Mouse (Mus musculus): ENCODE measurements around the gene Rnf217. TPM values are rescaled to one million over a fixed set of nuclear protein-coding genes. Genes with fewer than 3 reads are reported as not detected.

Rnf217 gene
- polyA plus RNA-seq (2012; ENCODE audit: insufficient read depth, insufficient read length, missing spikeins), result 1.7 and 3.8 TPM in 2 replicates

GRCm38 (mm10) chr10:31609066-31609961, at the start of gene Rnf217:
TSS of gene Rnf217 (minus strand) at chr10:31609184.
- Histone ChIP-seq H3K4me3 (ENCODE audit: insufficient read depth, low read depth, low read length) (peak within 1 kb of the TSS; percentile 89), H3K27ac (replicated peaks; ENCODE audit: low read depth, low read length) (no peak within 1 kb of the TSS), H3K4me1 (ENCODE audit: control insufficient read depth, insufficient read depth, insufficient read length, low read length) (peaks cover 11% of the 10 kb centered on the region)

DNA sequence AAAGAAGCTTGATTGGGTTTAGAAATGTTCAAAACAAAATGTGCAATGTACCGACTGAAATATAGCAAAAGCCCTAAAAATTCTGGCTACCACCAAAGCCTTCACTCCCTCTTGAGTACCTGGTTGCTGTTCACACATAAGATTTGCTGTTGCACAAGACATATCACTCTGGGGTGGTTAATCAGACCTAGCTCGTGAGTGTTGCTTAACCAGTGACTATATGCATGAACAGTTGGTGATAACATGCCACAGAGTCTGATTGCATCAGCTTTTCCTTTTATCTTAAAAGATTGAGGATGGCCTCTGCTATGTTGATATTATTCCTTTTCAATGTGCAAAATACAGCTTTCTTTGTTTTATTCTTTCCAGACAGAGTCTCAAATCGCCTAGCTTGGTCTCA, 38.3 kb upstream of the Rnf217 start:
- no peak overlapping the region for H3K27ac ChIP-seq (replicated peaks; ENCODE audit: low read depth, low read length)
- no peaks in the 10 kb centered on the region for H3K4me1 ChIP-seq (ENCODE audit: control insufficient read depth, insufficient read depth, insufficient read length, low read length)
- no peak overlapping the region for H3K4me3 ChIP-seq (ENCODE audit: insufficient read depth, low read depth, low read length)

DNA sequence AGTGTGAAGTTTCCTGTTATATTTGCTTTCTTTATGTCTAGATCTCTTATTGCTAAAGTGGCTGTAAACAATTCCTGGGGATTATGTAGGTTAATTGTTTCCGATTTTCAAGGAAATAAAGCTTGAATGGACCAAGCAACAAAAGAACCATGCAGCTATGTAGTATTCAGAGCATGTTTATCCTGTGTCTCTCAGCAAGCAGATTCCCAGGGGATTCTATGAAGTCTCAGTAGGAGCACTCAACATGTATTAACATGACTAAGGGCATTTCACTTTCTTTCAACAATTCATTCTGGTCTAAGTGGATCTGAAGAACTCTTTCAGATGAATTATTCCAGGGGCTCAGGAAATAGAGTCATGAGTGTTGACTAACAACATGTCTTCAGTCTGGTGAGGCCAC, 37.1 kb upstream of the Rnf217 start:
- Histone ChIP-seq H3K4me1 (ENCODE audit: control insufficient read depth, insufficient read depth, insufficient read length, low read length) (no peaks in the 10 kb centered on the region), H3K27ac (replicated peaks; ENCODE audit: low read depth, low read length) (no peak overlapping the region)

GRCm38 (mm10) chr10:31635098-31635497, 26.1 kb upstream of the Rnf217 start:
- Histone ChIP-seq H3K4me1 (ENCODE audit: control insufficient read depth, insufficient read depth, insufficient read length, low read length) (no peaks in the 10 kb centered on the region), H3K4me3 (ENCODE audit: insufficient read depth, low read depth, low read length) (no peak overlapping the region), H3K27ac (replicated peaks; ENCODE audit: low read depth, low read length) (no peak overlapping the region)

More for the DNA sequence above, 37.1 kb upstream of the Rnf217 start:
- H3K4me3 ChIP-seq (ENCODE audit: insufficient read depth, low read depth, low read length), result no peak overlapping the region

DNA sequence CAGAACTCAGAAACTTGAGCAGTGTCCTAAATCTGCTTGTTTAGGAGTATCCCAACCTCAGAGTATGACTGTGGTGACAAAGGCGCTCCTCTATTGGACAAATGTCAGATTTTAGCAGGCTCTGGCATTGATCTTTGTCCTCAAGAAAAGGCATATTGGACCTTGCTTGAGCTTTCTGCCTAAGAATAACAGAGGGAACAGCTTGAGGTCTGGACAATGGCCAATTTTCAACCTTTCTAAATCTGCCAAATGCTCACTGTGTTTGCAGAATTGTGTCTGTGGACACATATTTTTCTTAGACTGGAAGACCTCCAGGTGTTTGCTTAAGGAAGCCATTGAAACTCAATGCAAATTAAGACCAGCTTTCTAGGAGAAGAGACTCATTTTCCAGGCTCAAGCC, 23.0 kb upstream of the Rnf217 start:
- Histone ChIP-seq H3K27ac (replicated peaks; ENCODE audit: low read depth, low read length) (no peak overlapping the region), H3K4me1 (ENCODE audit: control insufficient read depth, insufficient read depth, insufficient read length, low read length) (no peaks in the 10 kb centered on the region), H3K4me3 (ENCODE audit: insufficient read depth, low read depth, low read length) (no peak overlapping the region)

- Histone ChIP-seq H3K4me1 (ENCODE audit: control insufficient read depth, insufficient read depth, insufficient read length, low read length) (no peaks in the 10 kb centered on the region), H3K27ac (replicated peaks; ENCODE audit: low read depth, low read length) (no peak overlapping the region), H3K4me3 (ENCODE audit: insufficient read depth, low read depth, low read length) (no peak overlapping the region)
Observed at GRCm38 (mm10) chr10:31615355-31615754, 6.4 kb upstream of the Rnf217 start.

- Histone ChIP-seq H3K4me3 (ENCODE audit: insufficient read depth, low read depth, low read length) (no peak overlapping the region), H3K4me1 (ENCODE audit: control insufficient read depth, insufficient read depth, insufficient read length, low read length) (no peaks in the 10 kb centered on the region), H3K27ac (replicated peaks; ENCODE audit: low read depth, low read length) (no peak overlapping the region)
Observed at GRCm38 (mm10) chr10:31614111-31614510, 5.1 kb upstream of the Rnf217 start.

DNA sequence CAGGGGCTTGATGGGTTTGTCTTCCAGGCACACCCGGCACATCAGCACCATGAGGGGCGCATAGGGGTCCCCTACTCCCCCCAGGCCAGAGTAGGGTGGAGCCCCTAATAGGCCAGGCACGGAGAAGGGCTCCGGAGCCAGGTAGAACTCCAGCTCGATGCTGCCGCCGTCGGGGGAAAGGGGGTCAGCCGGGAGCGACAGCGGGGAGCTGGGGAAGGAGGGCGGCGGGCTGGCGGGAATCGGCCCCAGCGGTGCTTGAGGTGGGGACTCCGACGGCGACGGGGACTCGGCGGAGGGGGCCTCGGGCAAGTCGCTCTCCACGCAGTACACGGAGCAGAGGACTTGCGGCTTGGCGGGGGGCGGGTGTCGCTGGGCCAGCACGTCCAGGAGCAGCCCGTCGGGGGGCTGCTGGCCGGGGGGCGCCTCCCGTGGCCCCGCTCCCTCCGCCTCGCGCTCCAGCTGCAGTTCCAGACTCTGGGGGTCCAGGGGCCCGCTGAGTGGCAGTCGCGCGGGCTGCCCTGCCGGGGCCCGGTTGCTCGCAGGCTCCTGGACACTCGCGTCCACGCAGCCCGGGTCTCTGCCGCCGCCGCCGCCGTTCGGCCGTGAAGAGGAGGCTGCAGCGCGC, 431 bp downstream of the Rnf217 start:
- Histone ChIP-seq H3K4me3 (ENCODE audit: insufficient read depth, low read depth, low read length) (peak overlapping the region; percentile 89), H3K27ac (replicated peaks; ENCODE audit: low read depth, low read length) (no peak overlapping the region)

DNA sequence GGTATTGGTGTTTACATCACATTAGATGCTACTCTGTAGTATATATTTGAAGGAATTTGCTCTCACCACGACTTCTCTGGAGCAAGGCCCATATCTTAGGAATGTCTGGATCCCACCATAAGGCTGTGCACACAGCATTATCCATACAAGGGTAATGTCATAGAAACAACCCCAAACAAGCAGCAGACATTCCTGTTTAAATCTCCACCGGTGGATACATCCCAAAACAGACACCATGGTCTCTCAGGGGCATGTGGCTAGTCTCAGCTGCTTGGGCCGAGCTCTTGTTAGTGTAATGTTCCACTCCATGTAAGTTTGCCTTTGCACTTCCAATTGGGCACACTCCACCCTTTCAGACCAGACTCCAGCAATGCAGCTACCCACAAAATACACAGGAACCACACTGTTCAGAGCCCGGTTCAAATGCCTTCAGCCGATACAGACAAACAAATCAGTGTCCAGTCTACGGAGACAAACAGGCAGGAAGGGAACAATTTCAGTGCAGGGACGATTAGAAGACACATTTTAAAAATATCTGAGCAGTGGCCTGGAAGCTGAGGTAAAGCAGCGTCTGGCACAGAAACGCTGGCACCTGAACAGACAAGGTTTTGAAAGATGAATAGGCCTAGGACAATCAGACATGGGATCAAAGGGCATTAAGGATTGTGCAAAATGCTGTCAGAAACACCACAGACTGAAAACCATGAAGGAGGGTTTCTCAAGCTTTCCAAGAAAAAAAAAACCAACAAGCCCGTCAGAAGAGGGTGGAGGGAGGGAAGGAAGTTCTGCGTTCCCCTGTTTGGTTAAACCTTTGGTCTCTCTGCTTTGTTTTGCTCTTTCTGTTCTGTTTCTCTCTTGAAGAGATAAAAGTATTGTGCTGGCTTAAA, 1.8 kb downstream of the Rnf217 start:
- H3K4me3 ChIP-seq (ENCODE audit: insufficient read depth, low read depth, low read length), result peak overlapping the region; percentile 89
- H3K27ac ChIP-seq (replicated peaks; ENCODE audit: low read depth, low read length), result 0 out of 2 replicates have a peak overlapping the region, but pooled peaks have one; percentile 5
- H3K4me1 ChIP-seq (ENCODE audit: control insufficient read depth, insufficient read depth, insufficient read length, low read length), result peaks cover 11% of the 10 kb centered on the region

More for the DNA sequence above, 431 bp downstream of the Rnf217 start:
- peaks cover 11% of the 10 kb centered on the region for H3K4me1 ChIP-seq (ENCODE audit: control insufficient read depth, insufficient read depth, insufficient read length, low read length)

- Histone ChIP-seq H3K4me1 (ENCODE audit: control insufficient read depth, insufficient read depth, insufficient read length, low read length) (peaks cover 11% of the 10 kb centered on the region), H3K27ac (replicated peaks; ENCODE audit: low read depth, low read length) (no peak overlapping the region), H3K4me3 (ENCODE audit: insufficient read depth, low read depth, low read length) (no peak overlapping the region)
Observed at GRCm38 (mm10) chr10:31603855-31604254, 5.1 kb downstream of the Rnf217 start.

- Histone ChIP-seq H3K27ac (replicated peaks; ENCODE audit: low read depth, low read length) (no peak overlapping the region), H3K4me3 (ENCODE audit: insufficient read depth, low read depth, low read length) (no peak overlapping the region), H3K4me1 (ENCODE audit: control insufficient read depth, insufficient read depth, insufficient read length, low read length) (0 out of 2 replicates have a peak, but pooled peaks cover 6% of the 10 kb centered on the region)
Observed at GRCm38 (mm10) chr10:31600116-31600515, 8.9 kb downstream of the Rnf217 start.

- H3K4me1 ChIP-seq (ENCODE audit: control insufficient read depth, insufficient read depth, insufficient read length, low read length), result peaks cover 12% of the 10 kb centered on the region
- H3K27ac ChIP-seq (replicated peaks; ENCODE audit: low read depth, low read length), result no peak overlapping the region
- H3K4me3 ChIP-seq (ENCODE audit: insufficient read depth, low read depth, low read length), result no peak overlapping the region
Observed at GRCm38 (mm10) chr10:31597886-31598285, 11.1 kb downstream of the Rnf217 start.

GRCm38 (mm10) chr10:31596804-31597203, 12.2 kb downstream of the Rnf217 start:
- Histone ChIP-seq H3K4me1 (ENCODE audit: control insufficient read depth, insufficient read depth, insufficient read length, low read length) (peaks cover 12% of the 10 kb centered on the region), H3K4me3 (ENCODE audit: insufficient read depth, low read depth, low read length) (no peak overlapping the region), H3K27ac (replicated peaks; ENCODE audit: low read depth, low read length) (no peak overlapping the region)

- H3K4me1 ChIP-seq (ENCODE audit: control insufficient read depth, insufficient read depth, insufficient read length, low read length), result peaks cover 12% of the 10 kb centered on the region
- H3K4me3 ChIP-seq (ENCODE audit: insufficient read depth, low read depth, low read length), result no peak overlapping the region
- no peak overlapping the region for H3K27ac ChIP-seq (replicated peaks; ENCODE audit: low read depth, low read length)
Observed at GRCm38 (mm10) chr10:31595326-31595725, 13.7 kb downstream of the Rnf217 start.

All from brown adipose tissue, adult 24 weeks (tissue).